Mouse (Mus musculus) cortical plate, adult 2 months (tissue): ENCODE measurements around the gene Hmgb4.

Experiments used
- CTCF ChIP-seq: fragments of 200-500 bp; IDR thresholded peaks from 2 replicates; pipeline ENCODE4 v1.5.1; 2011; ENCODE audit warnings: mild to moderate bottlenecking, control low read depth, low read length; ENCODE audit not compliant: insufficient read depth; ENCODE audit errors: extremely low read depth
- POLR2A ChIP-seq: fragments of 200-500 bp; IDR thresholded peaks from 2 replicates; pipeline ENCODE4 v1.6.1; 2011; ENCODE audit warnings: mild to moderate bottlenecking, low read length, control low read depth; ENCODE audit not compliant: insufficient read depth; ENCODE audit errors: extremely low read depth

DNA sequence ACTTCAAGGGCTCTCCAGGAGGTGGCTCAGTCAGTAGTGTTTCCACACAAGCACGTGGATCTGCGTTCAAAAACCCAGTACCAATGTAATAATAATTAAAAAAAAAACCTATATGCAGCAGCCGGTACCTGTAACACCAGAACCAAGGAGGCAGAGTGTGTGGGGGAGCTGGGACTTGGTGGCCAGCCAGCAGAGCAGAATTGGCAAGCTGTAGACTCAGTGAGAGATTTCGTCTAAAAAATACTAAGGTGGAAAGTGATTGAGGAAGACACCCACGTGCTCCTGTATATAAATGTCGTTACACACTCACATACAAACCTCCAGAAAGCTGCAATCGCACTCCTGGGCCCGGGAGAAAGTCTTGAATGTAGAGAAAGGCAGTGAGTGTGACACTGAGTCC lies 43.3 kb upstream of the Hmgb4 start:
- TF ChIP-seq POLR2A (no peak), CTCF (no peak)
